Mouse (Mus musculus) gastrocnemius, postnatal 36 days (tissue): ENCODE results near the gene Kcnt1. TPM values are rescaled to one million over a fixed set of nuclear protein-coding genes. Genes with fewer than 3 reads are reported as not detected.

ENCODE experiments used
- DNase-seq, 2 experiments: peaks; one replicate each; pipeline ENCODE4 v3.0.0; 2022
- intact Hi-C: fragments of 180-260 bp; cut with DNase I; formaldehyde crosslinking; loops from one replicate; pipeline ENCODE4 v1.15.1; 2025
- total RNA-seq, 2 experiments: library from RNA; stranded (reverse); gene quantifications; 2 replicates each; pipeline ENCODE4 v1.2.3; 2021

The Kcnt1 gene
- total RNA-seq, 2 experiments from 2014 or later, result 0.20 TPM; not detected in 1

GRCm38 (mm10) chr2:25877250-25877735, 13.8 kb downstream of the Kcnt1 start:
- DNase-seq, result no peak
- intact Hi-C loops, result no loop called here

- intact Hi-C loops, result no loop called here
- no peak for DNase-seq
Measured at GRCm38 (mm10) chr2:25877736-25878268, 14.3 kb downstream of the Kcnt1 start.

- intact Hi-C loops, result no loop called here
- DNase-seq, result no peak
Measured at GRCm38 (mm10) chr2:25878516-25878915, 15.0 kb downstream of the Kcnt1 start.

- intact Hi-C loops, result no loop called here
Measured at GRCm38 (mm10) chr2:25879061-25879460, 15.5 kb downstream of the Kcnt1 start.

DNA sequence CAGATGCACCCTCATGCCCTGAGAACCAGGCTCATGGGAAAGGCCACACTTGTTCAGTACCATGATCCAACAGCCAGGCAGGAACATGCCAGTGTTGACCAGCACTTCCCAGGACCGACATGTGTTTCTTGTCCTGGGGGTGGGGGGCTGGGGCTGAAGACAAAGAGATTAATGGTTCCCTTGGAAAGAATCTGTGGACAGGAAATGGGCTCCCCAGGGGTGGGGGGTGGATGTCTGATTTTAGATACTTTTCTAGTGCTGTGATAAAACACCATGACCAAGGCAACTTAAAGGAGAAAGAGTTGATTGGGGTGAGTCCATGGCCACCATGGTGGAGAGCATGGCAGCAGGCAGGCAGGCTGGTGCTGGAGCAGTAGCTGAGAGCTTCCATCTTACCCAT, 18.7 kb downstream of the Kcnt1 start:
- intact Hi-C loops, result no loop called here
- DNase-seq, result no peak

More at GRCm38 (mm10) chr2:25879061-25879460, 15.5 kb downstream of the Kcnt1 start:
- DNase-seq, result no peak

DNA sequence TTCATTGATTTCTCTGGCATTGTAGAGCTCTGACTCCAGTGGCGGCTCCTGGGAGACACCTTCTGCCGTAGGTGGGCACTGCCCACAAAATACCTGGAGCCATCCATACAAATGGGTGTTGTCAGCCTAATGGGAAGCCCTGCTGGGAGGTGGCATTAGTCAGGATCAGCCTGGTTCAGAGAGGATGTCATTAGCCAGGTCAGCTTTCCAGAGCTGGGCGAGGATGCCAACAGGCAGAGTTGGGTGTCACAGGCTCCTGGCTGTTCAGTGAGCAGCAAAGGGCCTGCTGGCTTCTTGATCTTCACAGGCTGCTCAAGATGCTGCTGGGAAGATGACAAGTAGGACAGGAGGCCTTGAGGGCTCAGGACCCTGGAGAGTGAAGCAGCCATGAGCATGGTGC, 21.2 kb downstream of the Kcnt1 start:
- intact Hi-C loops, result no loop called here
- DNase-seq, result no peak

GRCm38 (mm10) chr2:25887226-25887625, 23.7 kb downstream of the Kcnt1 start:
- DNase-seq, result no peak
- intact Hi-C loops, result no loop called here

DNA sequence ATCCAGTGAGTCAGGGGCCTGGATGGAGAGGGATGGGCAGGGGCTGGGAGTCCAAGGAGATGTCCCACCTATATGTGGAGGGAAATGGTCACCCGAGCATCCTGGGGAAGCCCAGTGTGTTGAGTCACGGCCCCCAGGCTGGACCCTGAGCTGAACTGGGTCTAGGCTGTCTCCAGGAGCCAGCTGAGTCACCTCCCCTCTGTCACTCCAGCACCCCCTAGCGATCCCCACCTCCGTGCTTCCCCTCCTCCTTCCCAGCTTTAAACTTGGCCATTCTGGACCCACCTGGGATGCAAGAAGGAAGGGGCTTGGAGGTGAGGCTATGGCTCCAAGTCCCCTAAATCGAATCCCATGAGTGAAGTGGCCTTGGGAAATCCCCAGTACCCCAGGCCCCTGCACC, 24.6 kb downstream of the Kcnt1 start:
- intact Hi-C loops, result no loop called here
- no peak for DNase-seq

DNA sequence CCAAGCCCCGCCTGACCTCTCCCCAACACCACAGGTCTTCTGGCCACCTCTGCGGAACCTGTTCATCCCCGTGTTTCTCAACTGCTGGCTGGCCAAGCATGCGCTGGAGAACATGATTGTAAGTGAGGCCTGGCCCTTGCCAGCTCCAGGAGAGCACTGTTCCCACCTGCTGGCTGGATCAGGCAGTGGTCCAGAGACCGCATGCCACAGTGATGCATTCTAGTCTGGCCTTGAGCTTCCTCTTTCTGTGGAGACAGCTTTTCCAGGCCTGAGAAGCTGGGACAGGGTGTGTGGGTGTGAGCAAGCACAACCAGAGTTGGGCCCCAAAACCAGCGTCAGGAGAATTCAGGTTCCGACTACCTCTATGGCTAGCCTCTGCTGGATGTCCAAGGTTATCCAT, 28.9 kb downstream of the Kcnt1 start:
- intact Hi-C loops, result no loop called here
- no peak for DNase-seq

DNA sequence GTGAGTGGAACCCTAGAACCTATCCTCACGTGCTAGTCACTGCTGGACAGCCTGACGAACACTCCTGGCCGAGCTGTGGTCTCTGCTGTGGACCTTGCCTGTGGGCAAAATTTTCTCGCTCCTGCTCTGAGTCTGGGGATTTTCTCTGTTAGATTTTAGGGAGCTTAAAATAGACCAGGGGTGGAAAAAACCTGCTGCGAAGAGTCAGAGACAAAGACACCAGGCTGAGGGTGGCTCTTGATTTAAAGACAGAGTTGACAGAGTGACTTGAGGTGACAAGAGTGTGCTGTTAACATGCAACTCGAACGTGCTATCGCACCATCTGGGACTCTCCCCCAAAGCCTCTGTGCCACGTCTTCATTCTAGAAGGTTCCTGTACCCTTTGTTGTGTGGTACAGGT, 35.4 kb downstream of the Kcnt1 start:
- intact Hi-C loops, result no loop called here
- no peak for DNase-seq

DNA sequence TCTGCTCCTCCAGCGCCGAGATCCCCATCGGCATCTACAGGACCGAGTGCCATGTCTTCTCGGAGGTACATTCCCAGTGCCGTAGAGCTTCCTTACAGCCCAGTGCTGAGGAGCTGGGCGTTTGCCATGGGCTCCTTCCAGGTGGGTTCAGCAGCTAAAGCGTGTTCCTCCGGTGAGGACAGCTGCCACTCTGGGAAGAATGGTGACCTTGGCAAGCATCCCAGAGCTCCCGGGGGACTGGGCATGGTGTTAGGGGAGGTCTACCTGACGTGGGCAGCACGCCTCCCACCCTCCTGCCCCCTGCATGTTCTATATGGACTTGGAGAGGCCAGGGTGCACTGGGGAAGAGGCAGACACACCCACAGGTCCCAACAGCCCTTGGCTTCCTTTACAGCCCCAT, 46.3 kb downstream of the Kcnt1 start:
- no peak for DNase-seq
- intact Hi-C loops, result no loop called here

- intact Hi-C loops, result no loop called here
- no peak for DNase-seq
Measured at GRCm38 (mm10) chr2:25913247-25913646, 49.7 kb downstream of the Kcnt1 start.

- no peak for DNase-seq
- intact Hi-C loops, result no loop called here
Measured at GRCm38 (mm10) chr2:25914201-25914600, 50.7 kb downstream of the Kcnt1 start.

GRCm38 (mm10) chr2:25914821-25915220, 51.3 kb downstream of the Kcnt1 start:
- intact Hi-C loops, result no loop called here
- no peak for DNase-seq

DNA sequence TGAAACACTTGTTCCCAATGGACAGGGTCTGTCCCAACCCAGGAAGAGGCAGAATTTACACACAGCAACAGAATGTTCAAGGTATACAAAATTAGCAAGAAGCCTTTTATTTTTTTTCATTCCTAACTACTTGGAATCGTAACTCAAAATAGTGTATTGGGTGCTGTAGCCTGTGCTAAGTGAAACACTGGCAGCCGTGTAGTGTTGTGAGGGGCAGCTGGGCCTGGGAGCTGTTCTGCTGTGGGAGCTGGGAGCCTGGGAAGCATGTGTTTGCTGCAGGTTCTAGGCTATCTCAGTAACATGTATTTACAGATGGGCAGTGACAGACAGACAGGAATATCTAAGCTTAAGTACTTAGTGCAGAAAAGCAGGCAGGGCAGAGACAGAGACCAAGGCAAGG, 54.9 kb downstream of the Kcnt1 start:
- DNase-seq, result no peak
- intact Hi-C loops, result no loop called here

GRCm38 (mm10) chr2:25919972-25920371, 56.4 kb downstream of the Kcnt1 start:
- DNase-seq, result no peak
- intact Hi-C loops, result no loop called here

GRCm38 (mm10) chr2:25923799-25924198, 60.3 kb downstream of the Kcnt1 start:
- intact Hi-C loops, result no loop called here
- DNase-seq, result no peak

DNA sequence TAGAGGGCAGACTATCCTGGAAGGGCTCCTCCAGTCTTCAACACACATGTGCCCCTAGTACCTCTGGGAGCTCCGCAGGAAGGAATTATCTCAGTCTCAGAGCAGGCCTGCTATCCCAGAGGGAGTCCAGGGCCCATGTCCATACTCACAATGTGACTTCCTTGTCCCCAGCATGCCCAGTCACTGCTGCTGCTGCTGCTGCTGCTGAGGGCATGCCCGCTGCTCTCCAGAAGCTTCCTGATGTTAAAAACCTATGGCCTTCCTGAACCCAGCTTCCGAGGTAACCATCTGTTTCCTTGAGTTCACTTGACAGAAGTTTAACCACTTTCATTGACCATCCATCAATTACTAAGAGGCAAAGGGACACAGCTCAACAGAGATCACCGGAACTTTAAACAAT, 61.4 kb downstream of the Kcnt1 start:
- intact Hi-C loops, result no loop called here
- DNase-seq, result no peak

GRCm38 (mm10) chr2:25927821-25928220, 64.3 kb downstream of the Kcnt1 start:
- intact Hi-C loops, result no loop called here
- DNase-seq, result no peak

GRCm38 (mm10) chr2:25931249-25931859, 67.8 kb downstream of the Kcnt1 start:
- intact Hi-C loops, result no loop called here

GRCm38 (mm10) chr2:25940503-25940902, 77.0 kb downstream of the Kcnt1 start:
- DNase-seq, result no peak
- intact Hi-C loops, result loop anchor here (5.0 kb wide), 1 partner anchor 72 kb away; no protein-coding TSS in a partner anchor

More at GRCm38 (mm10) chr2:25931249-25931859, 67.8 kb downstream of the Kcnt1 start:
- no peak for DNase-seq

GRCm38 (mm10) chr2:25943822-25944221, 80.3 kb downstream of the Kcnt1 start:
- DNase-seq, result no peak
- intact Hi-C loops, result loop anchor here (5.0 kb wide), 1 partner anchor 68 kb away; no protein-coding TSS in a partner anchor
